Mouse (Mus musculus) limb, embryonic 15.5 days (tissue): ENCODE results near the gene Lrrc29. TPM values are rescaled to one million over a fixed set of nuclear protein-coding genes. Genes with fewer than 3 reads are reported as not detected.

Experiments
- ATAC-seq: fragments of 200-750 bp; cut with Nextera tagmentation; 2 replicates; pipeline ENCODE4 v1.8.0; 2017; ENCODE audit warnings: low read depth, moderate TSS enrichment; ENCODE audit not compliant: insufficient number of reproducible peaks, low FRiP score, low TSS enrichment
- H3K27ac ChIP-seq: fragments of 300-500 bp; sonication (generic); 2 replicates; pipeline ENCODE4 v1.5.1; 2015; ENCODE audit warnings: moderate library complexity, mild to moderate bottlenecking, inconsistent platforms
- H3K27me3 ChIP-seq: fragments of 300-500 bp; sonication (generic); 2 replicates; pipeline ENCODE4 v1.6.1; 2015; ENCODE audit warnings: inconsistent platforms
- H3K36me3 ChIP-seq: fragments of 300-500 bp; sonication (generic); 2 replicates; pipeline ENCODE4 v1.6.1; 2015; ENCODE audit warnings: inconsistent platforms
- H3K4me1 ChIP-seq: fragments of 300-500 bp; sonication (generic); 2 replicates; pipeline ENCODE4 v1.6.1; 2015; ENCODE audit warnings: inconsistent platforms
- H3K4me2 ChIP-seq: fragments of 300-500 bp; sonication (generic); 2 replicates; pipeline ENCODE4 v1.6.1; 2015; ENCODE audit warnings: mild to moderate bottlenecking, inconsistent platforms
- H3K4me3 ChIP-seq: fragments of 300-500 bp; sonication (generic); 2 replicates; pipeline ENCODE4 v1.5.1; 2015; ENCODE audit warnings: mild to moderate bottlenecking, inconsistent platforms
- H3K9ac ChIP-seq: fragments of 300-500 bp; sonication (generic); 2 replicates; pipeline ENCODE4 v1.6.1; 2015; ENCODE audit warnings: inconsistent platforms
- H3K9me3 ChIP-seq: fragments of 300-500 bp; sonication (generic); 2 replicates; pipeline ENCODE4 v1.6.1; 2016; ENCODE audit warnings: inconsistent platforms
- WGBS: fragments of 180-500 bp; shearing (Covaris S2); methylation state at CpG from one replicate; pipeline ENCODE4 v1.1.7; 2015; 5-methylcytosine and 5-hydroxymethylcytosine counted together
- polyA plus RNA-seq: library from polyadenylated mRNA; unstranded; fragments of >200 nt; fragmentation: Nextera tagmentation; extraction: Ambion mirVana; gene quantifications from 2 replicates; pipeline ENCODE4 v1.2.1, GENCODE M21; 2015

Gene Lrrc29
- 1.7 and 1.9 TPM in 2 replicates for polyA plus RNA-seq

GRCm38 (mm10) chr8:105326141-105326672 lies at the start of gene Lrrc29, which contains the start of gene Tmem208:
TSS of gene Lrrc29 (minus strand) at chr8:105326278.
TSS of gene Tmem208 (plus strand) at chr8:105326354.
- peak; percentile 91 for ATAC-seq
- Histone ChIP-seq H3K27ac (peak within 1 kb of the TSS; percentile 84), H3K4me3 (peak within 1 kb of the TSS; percentile 73), H3K36me3 (peaks cover 42% of the 10 kb centered on the region), H3K9me3 (no peaks in the 10 kb centered on the region), H3K27me3 (no peaks in the 10 kb centered on the region), H3K4me2 (peak within 1 kb of the TSS; percentile 79), H3K4me1 (peaks cover 24% of the 10 kb centered on the region), H3K9ac (peak within 1 kb of the TSS; percentile 87)
- under 1% methylated on average over 36 of the region's 36 CpGs for WGBS

- no peaks in the 10 kb centered on the region for H3K36me3 ChIP-seq
- no peak overlapping the region for H3K9ac ChIP-seq
- no peaks in the 10 kb centered on the region for H3K27me3 ChIP-seq
- no peak for ATAC-seq
- H3K4me3 ChIP-seq, result peak overlapping the region; percentile 17
- H3K4me2 ChIP-seq, result peak overlapping the region; percentile 35
- no peaks in the 10 kb centered on the region for H3K9me3 ChIP-seq
- no peak overlapping the region for H3K27ac ChIP-seq
- 36% methylated on average over 33 of the region's 33 CpGs for WGBS
- H3K4me1 ChIP-seq, result peaks cover 23% of the 10 kb centered on the region
These were observed 48.5 kb upstream of the Lrrc29 start for GRCm38 (mm10) chr8:105374513-105374966.

GRCm38 (mm10) chr8:105373032-105373431 lies 47.0 kb upstream of the Lrrc29 start, which contains the start of gene Plekhg4:
TSS of gene Plekhg4 (plus strand) at chr8:105373274.
- H3K4me3 ChIP-seq, result no peak within 1 kb of the TSS
- no peak within 1 kb of the TSS for H3K27ac ChIP-seq
- H3K9me3 ChIP-seq, result no peaks in the 10 kb centered on the region
- H3K4me2 ChIP-seq, result peak within 1 kb of the TSS; percentile 35
- 0 out of 2 replicates have a peak, but pooled peaks cover 3% of the 10 kb centered on the region for H3K36me3 ChIP-seq
- H3K27me3 ChIP-seq, result no peaks in the 10 kb centered on the region
- H3K9ac ChIP-seq, result no peak within 1 kb of the TSS
- H3K4me1 ChIP-seq, result peaks cover 8% of the 10 kb centered on the region
- ATAC-seq, result no peak
- 52% methylated on average over 2 of the region's 2 CpGs for WGBS

GRCm38 (mm10) chr8:105372473-105372872 lies 46.4 kb upstream of the Lrrc29 start:
- WGBS, result 79% methylated on average over 9 of the region's 9 CpGs
- Histone ChIP-seq H3K9ac (no peak overlapping the region), H3K27me3 (no peaks in the 10 kb centered on the region), H3K4me2 (no peak overlapping the region), H3K4me1 (peaks cover 3% of the 10 kb centered on the region), H3K4me3 (no peak overlapping the region), H3K27ac (no peak overlapping the region), H3K36me3 (peaks cover 4% of the 10 kb centered on the region; the same call in 1 of the 2 replicates), H3K9me3 (no peaks in the 10 kb centered on the region)
- no peak for ATAC-seq

GRCm38 (mm10) chr8:105367107-105367506 lies 41.0 kb upstream of the Lrrc29 start:
- Histone ChIP-seq H3K36me3 (peaks cover 15% of the 10 kb centered on the region; the same call in 1 of the 2 replicates), H3K27ac (no peak overlapping the region), H3K4me2 (no peak overlapping the region), H3K9me3 (no peaks in the 10 kb centered on the region), H3K4me1 (peaks cover 6% of the 10 kb centered on the region; the same call in 1 of the 2 replicates), H3K9ac (no peak overlapping the region), H3K27me3 (no peaks in the 10 kb centered on the region), H3K4me3 (no peak overlapping the region)
- ATAC-seq, result no peak
- 71% methylated on average over 2 of the region's 2 CpGs for WGBS

GRCm38 (mm10) chr8:105361751-105362702 lies 35.9 kb upstream of the Lrrc29 start:
- no peak overlapping the region for H3K4me3 ChIP-seq
- WGBS, result 52% methylated on average over 12 of the region's 12 CpGs
- no peak overlapping the region for H3K9ac ChIP-seq
- H3K36me3 ChIP-seq, result peaks cover 7% of the 10 kb centered on the region
- H3K27ac ChIP-seq, result peak overlapping the region; percentile 59
- no peaks in the 10 kb centered on the region for H3K9me3 ChIP-seq
- H3K4me1 ChIP-seq, result peaks cover 19% of the 10 kb centered on the region
- ATAC-seq, result no peak
- H3K4me2 ChIP-seq, result no peak overlapping the region
- no peaks in the 10 kb centered on the region for H3K27me3 ChIP-seq

- peaks cover 12% of the 10 kb centered on the region for H3K36me3 ChIP-seq
- H3K4me1 ChIP-seq, result peaks cover 27% of the 10 kb centered on the region
- H3K27me3 ChIP-seq, result no peaks in the 10 kb centered on the region
- no peak overlapping the region for H3K9ac ChIP-seq
- ATAC-seq, result no peak
- H3K9me3 ChIP-seq, result no peaks in the 10 kb centered on the region
- WGBS, result 50% methylated on average over 4 of the region's 4 CpGs
- H3K27ac ChIP-seq, result no peak overlapping the region
- no peak overlapping the region for H3K4me2 ChIP-seq
- no peak overlapping the region for H3K4me3 ChIP-seq
These were observed 33.6 kb upstream of the Lrrc29 start for GRCm38 (mm10) chr8:105359646-105360045.

GRCm38 (mm10) chr8:105359208-105359607 lies 33.1 kb upstream of the Lrrc29 start:
- Histone ChIP-seq H3K27ac (no peak overlapping the region), H3K27me3 (no peaks in the 10 kb centered on the region), H3K9ac (no peak overlapping the region), H3K36me3 (peaks cover 12% of the 10 kb centered on the region), H3K4me3 (no peak overlapping the region), H3K9me3 (no peaks in the 10 kb centered on the region), H3K4me1 (peaks cover 31% of the 10 kb centered on the region), H3K4me2 (no peak overlapping the region)
- 72% methylated on average over 15 of the region's 15 CpGs for WGBS
- no peak for ATAC-seq

- ATAC-seq, result no peak
- Histone ChIP-seq H3K27ac (no peak overlapping the region), H3K4me3 (no peak overlapping the region), H3K9ac (no peak overlapping the region), H3K9me3 (no peaks in the 10 kb centered on the region), H3K4me1 (peaks cover 25% of the 10 kb centered on the region), H3K27me3 (no peaks in the 10 kb centered on the region), H3K4me2 (no peak overlapping the region), H3K36me3 (peaks cover 12% of the 10 kb centered on the region)
- WGBS, result 88% methylated on average over 14 of the region's 14 CpGs
These were observed 30.6 kb upstream of the Lrrc29 start for GRCm38 (mm10) chr8:105356681-105357080.

GRCm38 (mm10) chr8:105355179-105356024 lies 29.3 kb upstream of the Lrrc29 start:
- H3K4me3 ChIP-seq, result no peak overlapping the region

GRCm38 (mm10) chr8:105354549-105354948 lies 28.5 kb upstream of the Lrrc29 start:
- WGBS, result 62% methylated on average over 4 of the region's 4 CpGs
- no peak overlapping the region for H3K9ac ChIP-seq
- no peak overlapping the region; the same call in 1 of the 2 replicates for H3K27ac ChIP-seq
- H3K4me3 ChIP-seq, result no peak overlapping the region
- ATAC-seq, result no peak
- H3K4me2 ChIP-seq, result no peak overlapping the region
- peaks cover 12% of the 10 kb centered on the region for H3K36me3 ChIP-seq
- H3K27me3 ChIP-seq, result no peaks in the 10 kb centered on the region
- H3K9me3 ChIP-seq, result no peaks in the 10 kb centered on the region
- peaks cover 31% of the 10 kb centered on the region for H3K4me1 ChIP-seq

More at GRCm38 (mm10) chr8:105355179-105356024, 29.3 kb upstream of the Lrrc29 start:
- no peak for ATAC-seq
- Histone ChIP-seq H3K4me1 (peaks cover 22% of the 10 kb centered on the region), H3K9ac (no peak overlapping the region), H3K27ac (no peak overlapping the region), H3K9me3 (no peaks in the 10 kb centered on the region), H3K4me2 (no peak overlapping the region), H3K27me3 (no peaks in the 10 kb centered on the region), H3K36me3 (peaks cover 12% of the 10 kb centered on the region)
- WGBS, result 63% methylated on average over 26 of the region's 26 CpGs
